Mouse (Mus musculus) kidney, adult 10 weeks (tissue): ENCODE results near the gene Sdha. TPM values are rescaled to one million over a fixed set of nuclear protein-coding genes. Genes with fewer than 3 reads are reported as not detected.

ENCODE experiments used
- polyA plus RNA-seq: library from polyadenylated mRNA; stranded (reverse); fragments of 350-450 nt; fragmentation: Illumina TruSeq; extraction: RNeasy Lipid Tissue Mini Kit (QIAGEN cat#74804); gene quantifications from one replicate; pipeline ENCODE4 v1.2.3, GENCODE M21; 2014; ENCODE audit warnings: low read depth, low replicate concordance

Gene Sdha
- polyA plus RNA-seq = 637 TPM

GRCm38 (mm10) chr13:74349566-74350434 is at the start of gene Sdha, which contains the start of gene Ccdc127:
Sdha (minus strand) TSS chr13:74350280.
Ccdc127 (plus strand) TSS chr13:74350309.

DNA sequence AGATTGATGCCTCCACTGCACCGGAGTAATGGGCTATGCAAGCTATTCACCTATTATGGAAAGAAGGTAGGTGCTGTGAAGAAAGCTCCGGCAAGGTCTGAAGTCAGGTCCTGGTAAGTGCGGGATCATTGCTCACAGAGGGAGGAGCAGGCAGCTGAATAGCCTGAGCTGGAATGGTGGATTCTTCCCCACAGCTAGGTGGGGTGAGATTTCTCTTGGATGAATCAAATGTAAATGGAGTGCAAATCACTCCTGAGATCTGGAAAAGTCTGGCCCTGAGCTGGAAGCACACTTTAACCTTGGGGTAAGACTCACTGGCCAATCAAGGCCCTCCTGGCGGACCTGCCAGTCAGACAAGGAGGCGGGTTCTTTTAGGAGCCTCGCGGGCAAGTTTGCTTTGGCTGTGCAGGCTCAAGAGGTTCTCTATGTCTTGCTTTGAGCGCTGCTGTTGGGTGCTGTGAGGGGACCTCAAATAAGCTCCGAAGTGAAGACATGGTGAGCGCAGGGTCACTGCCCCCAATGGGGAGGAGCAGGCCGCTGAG is 49.3 kb upstream of the Sdha start, which contains the start of gene Ftl1-ps1:
TSS of gene Ftl1-ps1 (plus strand) at position 397 of the 542 bp plus-strand sequence.

GRCm38 (mm10) chr13:74390371-74390990 is 40.4 kb upstream of the Sdha start, which contains the start of gene Zfp72:
Zfp72 (minus strand) TSS chr13:74390836.

GRCm38 (mm10) chr13:74363859-74364235 is 13.8 kb upstream of the Sdha start, which contains the start of gene Lrrc14b:
Lrrc14b (minus strand) TSS chr13:74364005.

DNA sequence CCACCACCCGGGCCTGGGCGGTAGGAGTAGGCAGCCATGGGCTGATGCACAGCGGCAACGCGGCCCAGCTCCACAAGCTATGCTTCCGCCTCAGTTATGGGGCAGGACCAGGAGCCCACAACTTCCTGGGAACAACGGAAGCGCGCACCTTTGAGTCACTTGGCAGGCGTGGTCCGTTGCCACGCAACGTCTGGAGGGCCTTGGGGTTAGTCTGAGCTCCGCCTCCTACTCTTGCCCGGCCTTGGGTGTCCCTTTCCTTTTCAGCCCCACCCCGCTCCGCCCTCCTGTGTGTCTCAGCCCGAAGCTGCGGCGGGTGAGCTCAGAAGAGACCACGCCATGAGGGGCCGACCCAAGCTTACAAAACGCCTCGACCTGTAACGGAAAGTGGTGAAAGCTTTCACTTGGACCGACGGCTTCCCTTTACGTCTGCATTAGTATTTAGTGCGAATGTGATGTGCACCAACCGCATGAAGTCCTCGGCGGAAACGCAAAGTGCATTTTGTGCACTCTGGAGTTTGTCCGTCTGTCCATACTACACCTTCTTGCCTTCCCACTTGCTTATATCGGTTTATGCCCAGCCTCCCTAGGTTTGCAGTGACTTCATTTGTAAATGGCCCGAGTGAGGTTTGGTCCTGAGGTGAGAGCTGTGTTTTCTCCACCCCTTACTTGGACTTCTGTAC is 32.8 kb downstream of the Sdha start, which contains the start of gene Pdcd6:
TSS of gene Pdcd6 (minus strand) at position 411 of the 680 bp plus-strand sequence.

GRCm38 (mm10) chr13:74292167-74292566 is 57.9 kb downstream of the Sdha start, which contains the start of gene Ahrr:
Ahrr (minus strand) TSS chr13:74292331.

Other genes with a start within 250 kb of the Sdha start
- 59.2 TPM for gene Slc9a3, start 228.8 kb downstream of the Sdha start, polyA plus RNA-seq
- gene Exoc3, start 141.5 kb downstream of the Sdha start, polyA plus RNA-seq = 34.7 TPM
- 0.81 TPM for gene Ahrr, start 57.9 kb downstream of the Sdha start, polyA plus RNA-seq
- gene Pdcd6, start 32.7 kb downstream of the Sdha start, polyA plus RNA-seq = 134 TPM
- 17.9 TPM for gene Ccdc127, start within 50 bp of the Sdha start, polyA plus RNA-seq
- 1.7 TPM for gene Lrrc14b, start 13.7 kb upstream of the Sdha start, polyA plus RNA-seq
- 21.3 TPM for gene Zfp72, start 40.6 kb upstream of the Sdha start, polyA plus RNA-seq
- 8.0 TPM for gene Ftl1-ps1, start 49.4 kb upstream of the Sdha start, polyA plus RNA-seq
- 47.8 TPM for gene Zfp825, start 143.7 kb upstream of the Sdha start, polyA plus RNA-seq